Mouse (Mus musculus): ENCODE results near the gene Psme3.

Psme3 gene

GRCm38 (mm10) chr11:101315665-101316500, at the start of gene Psme3:
Gene Psme3 (plus strand): TSS chr11:101316213.
- DNase-seq: peak; percentile 94

GRCm38 (mm10) chr11:101269577-101270116, 46.4 kb upstream of the Psme3 start:
- DNase-seq: no peak

GRCm38 (mm10) chr11:101272446-101272845, 43.6 kb upstream of the Psme3 start:
- no peak for DNase-seq

GRCm38 (mm10) chr11:101275309-101275708, 40.7 kb upstream of the Psme3 start:
- DNase-seq: no peak

GRCm38 (mm10) chr11:101276319-101277070, 39.5 kb upstream of the Psme3 start:
- DNase-seq: no peak

GRCm38 (mm10) chr11:101277381-101278222, 38.4 kb upstream of the Psme3 start:
- DNase-seq: no peak

- DNase-seq: peak; percentile 85
Measured at GRCm38 (mm10) chr11:101278223-101279192, 37.5 kb upstream of the Psme3 start, which contains the start of the genes Cntd1 and Coa3. Gene Cntd1 (plus strand): TSS chr11:101279012. Gene Coa3 (minus strand): TSS chr11:101279114.

GRCm38 (mm10) chr11:101279193-101279569, 36.8 kb upstream of the Psme3 start:
- peak; percentile 38 for DNase-seq

GRCm38 (mm10) chr11:101280837-101281236, 35.2 kb upstream of the Psme3 start:
- DNase-seq: no peak

GRCm38 (mm10) chr11:101282896-101283295, 33.1 kb upstream of the Psme3 start:
- DNase-seq: no peak

GRCm38 (mm10) chr11:101283805-101284204, 32.2 kb upstream of the Psme3 start:
- no peak for DNase-seq

- no peak for DNase-seq
Measured at GRCm38 (mm10) chr11:101287306-101287705, 28.7 kb upstream of the Psme3 start.

GRCm38 (mm10) chr11:101291231-101291630, 24.8 kb upstream of the Psme3 start:
- DNase-seq: no peak

- DNase-seq: no peak
Measured at GRCm38 (mm10) chr11:101295191-101295590, 20.8 kb upstream of the Psme3 start.

GRCm38 (mm10) chr11:101300881-101301280, 15.1 kb upstream of the Psme3 start:
- no peak for DNase-seq

- DNase-seq: no peak
Measured at GRCm38 (mm10) chr11:101301299-101302003, 14.6 kb upstream of the Psme3 start.

GRCm38 (mm10) chr11:101302004-101302798, 13.8 kb upstream of the Psme3 start, which contains the start of gene Becn1:
Gene Becn1 (minus strand): TSS chr11:101302286.
- peak; percentile 95 for DNase-seq

GRCm38 (mm10) chr11:101307744-101308143, 8.3 kb upstream of the Psme3 start:
- no peak for DNase-seq

- DNase-seq: no peak
Measured at GRCm38 (mm10) chr11:101311083-101311482, 4.9 kb upstream of the Psme3 start.

GRCm38 (mm10) chr11:101312150-101312549, 3.9 kb upstream of the Psme3 start:
- no peak for DNase-seq

All from cerebellum, adult 9-11 months (tissue).